Mouse (Mus musculus) left cerebral cortex, adult 11 months (tissue): ENCODE results near the gene Polr3g.
"Not testable (repeated sequence)": the region's sequence is repeated elsewhere in the genome, so short reads cannot be mapped to it uniquely, and the experiment has no call there.

ENCODE experiments used
- DNase-seq: peaks from one replicate; pipeline ENCODE4 v3.0.0; 2022; ENCODE audit warnings: low spot score

The Polr3g gene

GRCm38 (mm10) chr13:81630566-81630965, 80.2 kb downstream of the Polr3g start:
- DNase-seq, result no peak

- DNase-seq, result no peak
These were observed 81.4 kb downstream of the Polr3g start for GRCm38 (mm10) chr13:81629395-81629794.

- DNase-seq, result no peak
These were observed 82.1 kb downstream of the Polr3g start for GRCm38 (mm10) chr13:81628631-81629190.

- not testable (repeated sequence) for DNase-seq
These were observed 83.0 kb downstream of the Polr3g start for GRCm38 (mm10) chr13:81627861-81628260.
